Comparison of ENCODE assay signal across 8 mouse cellular contexts in genomic region chr13:85288843-85289713, GRCm38 (mm10). TPM values are rescaled to one million over a fixed set of nuclear protein-coding genes. Genes with fewer than 3 reads are reported as not detected.
A peak's percentile ranks its signal among the peaks of the same experiment; 100 is the strongest.
DNase-seq lines count a peak whose midpoint lies in the region; ATAC-seq and TF ChIP-seq lines count a peak whose summit lies in the region.

Gene Rasa1, minus strand, starts transcription at chr13:85289130.

- POLR2A ChIA-PET in Patski (lab: Charles Lee): no interaction called here

- H3K4me1 ChIP-seq in hindbrain, embryonic 13.5 days (replicated peaks): peaks cover 10% of the 10 kb centered on the region

- H3K9ac ChIP-seq in hindbrain, embryonic 13.5 days: peak within 1 kb of the TSS; percentile 98

- H3K36me3 ChIP-seq in hindbrain, embryonic 13.5 days: no peaks in the 10 kb centered on the region

- in situ Hi-C loops in Patski (cut with MboI; ENCODE audit: low pct_unique_long_range_greater_than_20kb): no loop called here

- CTCF ChIA-PET in Patski (lab: Charles Lee): no interaction called here

- H3K27ac ChIP-seq in hindbrain, embryonic 13.5 days: peak within 1 kb of the TSS; percentile 99

- peak; percentile 99 for ATAC-seq in Patski
- peak; percentile 99 for ATAC-seq in hindbrain, embryonic 13.5 days (ENCODE audit: low FRiP score)

- H3K9me3 ChIP-seq in hindbrain, embryonic 13.5 days: no peaks in the 10 kb centered on the region

- peak within 1 kb of the TSS; percentile 98 for H3K4me3 ChIP-seq in hindbrain, embryonic 13.5 days

- DNase-seq in Patski (ENCODE audit: low read depth, low spot score): peak; percentile 60
- peak; percentile 95 to 96 for DNase-seq in cerebellum, postnatal 14 days
- peak; percentile 85 to 86 for DNase-seq in frontal cortex, postnatal 14 days (ENCODE audit: low spot score in 2 of 2)
- peak; percentile 91 for DNase-seq in layer of hippocampus, postnatal 36 days
- peak; percentile 96 for DNase-seq in lung, postnatal 36 days
- DNase-seq in retina, postnatal 1 day: peak; percentile 98
- DNase-seq in urinary bladder, adult 18-20 months (ENCODE audit: low spot score in 2 of 2): peak; percentile 87 to 95

- H3K4me2 ChIP-seq in hindbrain, embryonic 13.5 days: peak within 1 kb of the TSS; percentile 72

- no peaks in the 10 kb centered on the region for H3K27me3 ChIP-seq in Patski
- H3K27me3 ChIP-seq in hindbrain, embryonic 13.5 days: no peaks in the 10 kb centered on the region

- no peak for TF ChIP-seq CTCF in Patski (IDR thresholded peaks at IDR 0.05)

- WGBS in hindbrain, embryonic 13.5 days: 1% methylated on average over 87 of the region's 97 CpGs

RNA-seq across cellular contexts. Expression of gene Rasa1, which starts in this region (rescaled TPM):
- 36.5 TPM for polyA plus RNA-seq in Patski (2021)
- polyA plus RNA-seq in hindbrain, embryonic 13.5 days (2015; fragmentation: Nextera tagmentation; extraction: Ambion mirVana): 64.2 and 65.8 TPM in 2 replicates
- total RNA-seq in layer of hippocampus, postnatal 36 days (2021): 10 to 100 TPM; 64.1 to 67.0 TPM

Comparison
In these comparisons a context has a peak if more than half of its experiments do, and no peak if none do; other contexts are left out.
1. Peak in every context shown above with its lines: DNase-seq, ATAC-seq, H3K4me3 ChIP-seq and H3K27ac ChIP-seq.